Mouse (Mus musculus) thymus, adult 2 months (tissue): ENCODE measurements at regions not wholly inside any gene's neighbourhood (a gene's known extent, or its start where the extent isn't known, plus 50 kb on each side); places are given as distances from the start of the nearest gene placed in this dataset.

Experiments
- DNase-seq: peaks from one replicate; pipeline ENCODE4 v3.0.0; 2021
- H3K27ac ChIP-seq: fragments of 200-500 bp; 2 replicates; pipeline ENCODE4 v1.5.1; 2012; ENCODE audit warnings: low read length, control low read depth; ENCODE audit not compliant: control insufficient read depth, insufficient read depth
- H3K27me3 ChIP-seq: fragments of 200-500 bp; 2 replicates; pipeline ENCODE4 v1.6.1; 2012; ENCODE audit warnings: mild to moderate bottlenecking, low read length, moderate library complexity, mixed read lengths; ENCODE audit not compliant: control insufficient read depth, insufficient read depth
- H3K36me3 ChIP-seq: fragments of 200-500 bp; 2 replicates; pipeline ENCODE4 v1.6.1; 2012; ENCODE audit warnings: mild to moderate bottlenecking, low read length, moderate library complexity; ENCODE audit not compliant: control insufficient read depth, insufficient read depth
- H3K4me1 ChIP-seq: fragments of 200-500 bp; replicated peaks from 2 replicates; pipeline ENCODE4 v1.6.1; 2012; ENCODE audit warnings: low read length; ENCODE audit not compliant: control insufficient read depth, insufficient read depth
- H3K4me3 ChIP-seq: fragments of 200-500 bp; 2 replicates; pipeline ENCODE4 v1.5.1; 2012; ENCODE audit warnings: mild to moderate bottlenecking, low read length, control low read depth, moderate library complexity; ENCODE audit not compliant: control insufficient read depth, insufficient read depth
- CTCF ChIP-seq: fragments of 200-500 bp; IDR thresholded peaks from 2 replicates; pipeline ENCODE4 v1.5.1; 2012; ENCODE audit warnings: mild to moderate bottlenecking, control low read depth, low read length, moderate library complexity, borderline replicate concordance; ENCODE audit not compliant: control insufficient read depth, poor library complexity, insufficient read depth; ENCODE audit errors: extremely low read depth
- POLR2A ChIP-seq: fragments of 200-500 bp; IDR thresholded peaks from 2 replicates; pipeline ENCODE4 v1.6.1; 2012; ENCODE audit warnings: mild to moderate bottlenecking, low read length, control low read depth, moderate library complexity; ENCODE audit not compliant: control insufficient read depth, poor library complexity, insufficient read depth; ENCODE audit errors: extremely low read depth
- WGBS: fragments of 180-500 bp; shearing (Covaris S2); methylation state at CpG from one replicate; pipeline ENCODE4 v1.1.7; 2018; 5-methylcytosine and 5-hydroxymethylcytosine counted together

GRCm38 (mm10) chr13:71275991-71276390, 434.4 kb upstream of the Adamts16 start:
- 86% methylated on average over 2 of the region's 2 CpGs for WGBS
- H3K4me1 ChIP-seq: no peaks in the 10 kb centered on the region
- H3K36me3 ChIP-seq: no peaks in the 10 kb centered on the region
- TF ChIP-seq CTCF: no peak
- no peak for TF ChIP-seq POLR2A
- H3K27me3 ChIP-seq: no peaks in the 10 kb centered on the region
- H3K4me3 ChIP-seq: no peak overlapping the region
- DNase-seq: no peak
- H3K27ac ChIP-seq: no peak overlapping the region

GRCm38 (mm10) chr13:71274139-71274538, 432.5 kb upstream of the Adamts16 start:
- H3K27ac ChIP-seq: no peak overlapping the region
- H3K4me1 ChIP-seq: no peaks in the 10 kb centered on the region
- no peaks in the 10 kb centered on the region for H3K36me3 ChIP-seq
- no peak overlapping the region for H3K4me3 ChIP-seq
- no peak for TF ChIP-seq CTCF
- TF ChIP-seq POLR2A: no peak
- DNase-seq: no peak
- WGBS: 71% methylated on average over 3 of the region's 3 CpGs
- H3K27me3 ChIP-seq: no peaks in the 10 kb centered on the region

GRCm38 (mm10) chr13:71273485-71273884, 431.9 kb upstream of the Adamts16 start:
- no peak overlapping the region for H3K4me3 ChIP-seq
- no peaks in the 10 kb centered on the region for H3K27me3 ChIP-seq
- TF ChIP-seq CTCF: no peak
- no peak for TF ChIP-seq POLR2A
- 93% methylated on average over 5 of the region's 5 CpGs for WGBS
- no peaks in the 10 kb centered on the region for H3K36me3 ChIP-seq
- DNase-seq: no peak
- no peak overlapping the region for H3K27ac ChIP-seq
- H3K4me1 ChIP-seq: no peaks in the 10 kb centered on the region

GRCm38 (mm10) chr13:71273067-71273466, 431.5 kb upstream of the Adamts16 start:
- no peaks in the 10 kb centered on the region for H3K36me3 ChIP-seq
- no peak overlapping the region for H3K27ac ChIP-seq
- H3K27me3 ChIP-seq: no peaks in the 10 kb centered on the region
- no peak for TF ChIP-seq POLR2A
- TF ChIP-seq CTCF: no peak
- 90% methylated on average over 1 of the region's 1 CpGs for WGBS
- no peaks in the 10 kb centered on the region for H3K4me1 ChIP-seq
- no peak overlapping the region for H3K4me3 ChIP-seq
- no peak for DNase-seq

- H3K4me3 ChIP-seq: no peak overlapping the region
- TF ChIP-seq CTCF (no peak), POLR2A (no peak)
- H3K27me3 ChIP-seq: no peaks in the 10 kb centered on the region
- H3K27ac ChIP-seq: no peak overlapping the region
- 75% methylated on average over 5 of the region's 5 CpGs for WGBS
- H3K4me1 ChIP-seq: no peaks in the 10 kb centered on the region
- H3K36me3 ChIP-seq: no peaks in the 10 kb centered on the region
- no peak for DNase-seq
Measured at GRCm38 (mm10) chr13:71272431-71272830, 430.8 kb upstream of the Adamts16 start.

GRCm38 (mm10) chr13:71271727-71272418, 430.3 kb upstream of the Adamts16 start:
- Histone ChIP-seq H3K4me3 (no peak overlapping the region), H3K4me1 (no peaks in the 10 kb centered on the region), H3K27ac (no peak overlapping the region), H3K36me3 (no peaks in the 10 kb centered on the region), H3K27me3 (no peaks in the 10 kb centered on the region)
- 78% methylated on average over 6 of the region's 6 CpGs for WGBS
- no peak for DNase-seq
- no peak for TF ChIP-seq POLR2A
- TF ChIP-seq CTCF: no peak

- H3K4me3 ChIP-seq: no peak overlapping the region
Measured at GRCm38 (mm10) chr13:71270370-71270769, 428.8 kb upstream of the Adamts16 start.

More at GRCm38 (mm10) chr13:71270370-71270769, 428.8 kb upstream of the Adamts16 start:
- no peaks in the 10 kb centered on the region for H3K4me1 ChIP-seq
- DNase-seq: no peak
- no peaks in the 10 kb centered on the region for H3K36me3 ChIP-seq
- TF ChIP-seq CTCF: no peak
- TF ChIP-seq POLR2A: no peak
- no peak overlapping the region for H3K27ac ChIP-seq
- H3K27me3 ChIP-seq: no peaks in the 10 kb centered on the region
- WGBS: 77% methylated on average over 8 of the region's 8 CpGs
